Mouse (Mus musculus): ENCODE measurements at regions not wholly inside any gene's neighbourhood (a gene's known extent, or its start where the extent isn't known, plus 50 kb on each side); places are given as distances from the start of the nearest gene placed in this dataset.

GRCm38 (mm10) chr8:104007209-104007608, 94.2 kb upstream of the Cdh5 start:
- TF ChIP-seq CTCF (IDR thresholded peaks at IDR 0.05; ENCODE audit: extremely low read depth, insufficient read depth, low read length) (no peak), POLR2A (IDR thresholded peaks at IDR 0.05; ENCODE audit: extremely low read depth, insufficient read depth, low read length) (no peak)
